Mouse (Mus musculus): ENCODE data around the gene Psapl1. TPM values are rescaled to one million over a fixed set of nuclear protein-coding genes. Genes with fewer than 3 reads are reported as not detected.

The Psapl1 gene
- polyA plus RNA-seq, 1 experiment from 2014 or later: 0.05 TPM

Other genes starting within 250 kb of the Psapl1 start
- 6.1 and 8.3 TPM in 2 replicates for gene Sorcs2, start 194.1 kb downstream of the Psapl1 start, polyA plus RNA-seq (2016; fragmentation: Nextera tagmentation; extraction: Ambion mirVana)